Mouse (Mus musculus): ENCODE data around the gene Msh5. TPM values are rescaled to one million over a fixed set of nuclear protein-coding genes. Genes with fewer than 3 reads are reported as not detected.

The Msh5 gene
- polyA plus RNA-seq, 1 experiment: 2.4 TPM

GRCm38 (mm10) chr17:35083929-35084497 lies 37.5 kb upstream of the Msh5 start:
- H3K4me1 ChIP-seq (ENCODE audit: control insufficient read depth, insufficient read depth, low read length): peaks cover 15% of the 10 kb centered on the region
- H3K4me3 ChIP-seq (ENCODE audit: insufficient read depth, low read length): no peak overlapping the region
- no peak overlapping the region for H3K27ac ChIP-seq (ENCODE audit: insufficient read depth, low read depth, low read length)
- TF ChIP-seq CTCF (IDR thresholded peaks at IDR 0.05; ENCODE audit: low read depth, low read length) (no peak), POLR2A (IDR thresholded peaks at IDR 0.05; ENCODE audit: borderline replicate concordance, low read depth, low read length) (no peak)

GRCm38 (mm10) chr17:35082841-35083576 lies 36.5 kb upstream of the Msh5 start:
- no peak overlapping the region for H3K27ac ChIP-seq (ENCODE audit: insufficient read depth, low read depth, low read length)
- TF ChIP-seq POLR2A (IDR thresholded peaks at IDR 0.05; ENCODE audit: borderline replicate concordance, low read depth, low read length): no peak
- TF ChIP-seq CTCF (IDR thresholded peaks at IDR 0.05; ENCODE audit: low read depth, low read length): no peak
- H3K4me3 ChIP-seq (ENCODE audit: insufficient read depth, low read length): no peak overlapping the region
- peaks cover 18% of the 10 kb centered on the region for H3K4me1 ChIP-seq (ENCODE audit: control insufficient read depth, insufficient read depth, low read length)

DNA sequence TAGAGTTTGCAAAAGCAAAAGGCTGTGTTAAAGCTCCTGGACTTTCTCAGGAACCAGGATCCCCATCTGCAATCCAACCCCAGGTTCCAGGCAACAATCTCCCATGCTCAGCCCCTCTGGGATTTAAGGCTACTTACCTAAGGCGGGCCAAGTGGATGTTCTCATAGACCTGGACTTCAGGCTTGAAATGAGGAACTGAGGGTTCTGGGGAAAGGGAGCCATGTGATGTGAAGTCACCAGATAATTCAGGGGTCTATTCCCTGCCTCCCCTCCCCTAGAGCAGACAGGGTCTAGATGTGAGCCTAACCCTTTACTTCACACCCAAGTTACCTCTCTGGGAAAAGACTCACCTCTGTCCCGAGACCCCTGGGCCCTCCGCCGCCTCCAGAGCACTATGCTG lies 34.2 kb upstream of the Msh5 start:
- peaks cover 24% of the 10 kb centered on the region for H3K4me1 ChIP-seq (ENCODE audit: control insufficient read depth, insufficient read depth, low read length)
- no peak for TF ChIP-seq POLR2A (IDR thresholded peaks at IDR 0.05; ENCODE audit: borderline replicate concordance, low read depth, low read length)
- TF ChIP-seq CTCF (IDR thresholded peaks at IDR 0.05; ENCODE audit: low read depth, low read length): no peak
- no peak overlapping the region for H3K4me3 ChIP-seq (ENCODE audit: insufficient read depth, low read length)
- no peak overlapping the region for H3K27ac ChIP-seq (ENCODE audit: insufficient read depth, low read depth, low read length)

DNA sequence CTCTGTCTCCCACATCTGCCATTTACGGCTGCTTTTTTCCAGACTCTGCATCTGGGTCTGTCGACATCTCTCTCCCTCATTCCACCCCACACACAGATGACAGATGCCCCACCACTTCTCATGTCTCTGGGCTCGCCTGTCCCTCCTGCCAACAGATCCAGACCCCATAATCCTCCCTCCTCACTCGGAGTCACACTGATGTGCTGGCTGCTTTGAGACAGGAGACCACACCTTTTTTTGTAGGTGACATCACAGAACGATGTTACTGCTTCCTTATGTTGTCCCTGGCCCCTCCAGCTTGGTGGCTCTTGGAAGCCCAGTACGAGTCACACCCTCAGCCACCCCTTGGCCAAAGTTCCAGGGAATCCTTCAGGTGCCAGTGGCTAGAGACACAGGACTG lies 33.7 kb upstream of the Msh5 start:
- TF ChIP-seq CTCF (IDR thresholded peaks at IDR 0.05; ENCODE audit: low read depth, low read length) (no peak), POLR2A (IDR thresholded peaks at IDR 0.05; ENCODE audit: borderline replicate concordance, low read depth, low read length) (no peak)
- Histone ChIP-seq H3K4me3 (ENCODE audit: insufficient read depth, low read length) (no peak overlapping the region), H3K27ac (ENCODE audit: insufficient read depth, low read depth, low read length) (no peak overlapping the region), H3K4me1 (ENCODE audit: control insufficient read depth, insufficient read depth, low read length) (peaks cover 24% of the 10 kb centered on the region)

GRCm38 (mm10) chr17:35079778-35080177 lies 33.2 kb upstream of the Msh5 start:
- TF ChIP-seq POLR2A (IDR thresholded peaks at IDR 0.05; ENCODE audit: borderline replicate concordance, low read depth, low read length) (no peak), CTCF (IDR thresholded peaks at IDR 0.05; ENCODE audit: low read depth, low read length) (no peak)
- H3K4me3 ChIP-seq (ENCODE audit: insufficient read depth, low read length): no peak overlapping the region
- no peak overlapping the region for H3K27ac ChIP-seq (ENCODE audit: insufficient read depth, low read depth, low read length)
- peaks cover 24% of the 10 kb centered on the region for H3K4me1 ChIP-seq (ENCODE audit: control insufficient read depth, insufficient read depth, low read length)

DNA sequence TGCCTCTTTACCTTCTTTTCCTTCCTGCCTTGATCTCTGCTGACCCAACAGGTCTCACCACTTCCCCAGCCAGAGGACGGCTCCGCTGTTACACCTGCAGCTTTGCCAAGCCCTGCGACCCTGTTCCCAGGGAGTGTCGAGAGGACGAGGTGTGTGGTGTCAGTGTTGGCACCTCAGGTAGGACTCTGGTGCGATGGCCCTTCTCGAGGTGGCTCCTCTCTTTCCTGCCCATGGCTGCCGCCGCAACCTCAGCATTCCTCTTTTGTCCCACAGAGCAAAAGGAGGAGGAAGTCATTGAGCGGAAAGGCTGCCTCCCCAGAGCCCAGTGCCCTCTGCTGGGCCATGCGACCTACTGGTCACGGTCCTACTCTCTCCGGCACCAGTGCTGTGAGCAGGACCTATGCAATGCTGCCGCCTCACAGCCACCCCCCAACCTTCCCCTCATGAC lies 31.3 kb upstream of the Msh5 start, which contains the start of gene Ly6g6d:
Ly6g6d (minus strand) TSS at position 280 of the 448 bp plus-strand sequence.
- Histone ChIP-seq H3K4me3 (ENCODE audit: insufficient read depth, low read length) (peak within 1 kb of the TSS; percentile 37), H3K4me1 (ENCODE audit: control insufficient read depth, insufficient read depth, low read length) (peaks cover 24% of the 10 kb centered on the region), H3K27ac (ENCODE audit: insufficient read depth, low read depth, low read length) (no peak within 1 kb of the TSS)
- TF ChIP-seq POLR2A (IDR thresholded peaks at IDR 0.05; ENCODE audit: borderline replicate concordance, low read depth, low read length): no peak
- peak; percentile 32; the same call in 1 of the 2 replicates for TF ChIP-seq CTCF (IDR thresholded peaks at IDR 0.05; ENCODE audit: low read depth, low read length)

- no peak overlapping the region for H3K27ac ChIP-seq (ENCODE audit: insufficient read depth, low read depth, low read length)
- TF ChIP-seq CTCF (IDR thresholded peaks at IDR 0.05; ENCODE audit: low read depth, low read length) (no peak), POLR2A (IDR thresholded peaks at IDR 0.05; ENCODE audit: borderline replicate concordance, low read depth, low read length) (no peak)
- H3K4me1 ChIP-seq (ENCODE audit: control insufficient read depth, insufficient read depth, low read length): peaks cover 24% of the 10 kb centered on the region
- H3K4me3 ChIP-seq (ENCODE audit: insufficient read depth, low read length): no peak overlapping the region
These were observed 30.7 kb upstream of the Msh5 start for GRCm38 (mm10) chr17:35077285-35077684.

DNA sequence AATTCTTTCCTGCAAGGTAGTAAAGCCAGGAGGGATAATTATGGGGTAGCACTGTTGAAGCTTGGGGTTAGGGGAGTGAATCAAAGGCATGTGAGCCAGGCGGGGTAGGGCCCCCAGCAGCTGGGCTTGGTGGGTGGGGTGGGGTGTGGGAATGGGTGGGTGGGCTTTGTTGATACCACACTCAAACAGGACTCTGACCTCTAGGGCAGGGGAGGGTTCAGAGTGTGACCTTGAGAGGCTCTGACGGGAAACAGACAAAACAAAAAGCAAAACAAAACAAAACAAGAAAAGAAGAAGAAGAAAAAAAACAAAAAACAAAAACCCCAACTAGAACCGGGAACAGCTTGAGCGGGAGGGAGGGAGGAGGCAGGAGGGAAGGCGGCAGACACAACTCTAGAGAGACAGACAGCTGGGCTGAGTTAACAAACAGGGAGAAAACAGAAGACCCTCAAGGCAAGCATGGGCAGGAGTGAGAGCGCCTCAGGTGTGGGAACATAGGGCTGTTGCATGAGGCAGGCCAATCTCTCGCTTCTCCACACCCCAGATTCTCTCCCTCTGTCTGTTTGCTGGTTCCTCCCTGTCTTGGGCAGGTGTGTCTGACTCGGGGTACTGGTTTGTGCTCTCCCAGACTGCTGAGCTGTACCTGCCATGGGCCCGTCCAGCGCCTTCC lies 30.1 kb upstream of the Msh5 start, which contains the start of gene Ly6g6e:
Ly6g6e (plus strand) TSS at position 396 of the 670 bp plus-strand sequence.
- H3K4me3 ChIP-seq (ENCODE audit: insufficient read depth, low read length): peak within 1 kb of the TSS; percentile 37
- peaks cover 24% of the 10 kb centered on the region for H3K4me1 ChIP-seq (ENCODE audit: control insufficient read depth, insufficient read depth, low read length)
- TF ChIP-seq CTCF (IDR thresholded peaks at IDR 0.05; ENCODE audit: low read depth, low read length): no peak
- TF ChIP-seq POLR2A (IDR thresholded peaks at IDR 0.05; ENCODE audit: borderline replicate concordance, low read depth, low read length): no peak
- no peak within 1 kb of the TSS for H3K27ac ChIP-seq (ENCODE audit: insufficient read depth, low read depth, low read length)

GRCm38 (mm10) chr17:35074097-35074496 lies 27.6 kb upstream of the Msh5 start:
- TF ChIP-seq POLR2A (IDR thresholded peaks at IDR 0.05; ENCODE audit: borderline replicate concordance, low read depth, low read length) (no peak), CTCF (IDR thresholded peaks at IDR 0.05; ENCODE audit: low read depth, low read length) (no peak)

DNA sequence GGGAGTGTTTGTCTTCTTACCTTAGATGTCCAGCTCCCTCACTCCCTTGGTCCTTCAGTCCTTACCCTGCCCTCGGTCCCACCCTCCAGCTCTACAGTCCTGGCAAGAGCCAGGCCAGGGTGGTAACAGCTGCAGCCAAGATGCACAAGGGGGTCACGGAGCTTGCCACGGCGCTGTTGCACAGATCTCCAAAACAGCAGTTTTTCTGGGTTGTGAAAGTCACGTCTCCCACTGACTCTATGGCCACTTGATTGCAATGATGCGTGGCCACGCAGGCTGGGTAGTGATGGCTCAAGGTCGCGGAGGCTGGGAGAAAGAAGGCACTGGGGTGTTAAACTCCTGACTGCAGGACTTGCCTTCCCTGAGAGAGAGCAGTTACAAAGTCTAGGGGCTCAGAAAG lies 24.9 kb upstream of the Msh5 start:
- no peak overlapping the region for H3K4me3 ChIP-seq (ENCODE audit: insufficient read depth, low read length)

More at GRCm38 (mm10) chr17:35074097-35074496, 27.6 kb upstream of the Msh5 start:
- no peak overlapping the region for H3K27ac ChIP-seq (ENCODE audit: insufficient read depth, low read depth, low read length)
- peaks cover 9% of the 10 kb centered on the region for H3K4me1 ChIP-seq (ENCODE audit: control insufficient read depth, insufficient read depth, low read length)
- no peak overlapping the region for H3K4me3 ChIP-seq (ENCODE audit: insufficient read depth, low read length)

More for the DNA sequence above, 24.9 kb upstream of the Msh5 start:
- Histone ChIP-seq H3K4me1 (ENCODE audit: control insufficient read depth, insufficient read depth, low read length) (no peaks in the 10 kb centered on the region), H3K27ac (ENCODE audit: insufficient read depth, low read depth, low read length) (no peak overlapping the region)
- no peak for TF ChIP-seq POLR2A (IDR thresholded peaks at IDR 0.05; ENCODE audit: borderline replicate concordance, low read depth, low read length)
- TF ChIP-seq CTCF (IDR thresholded peaks at IDR 0.05; ENCODE audit: low read depth, low read length): no peak

Data from bone marrow macrophage, adult 2 months (primary cell).